Comparison of ENCODE assay signal across 8 mouse cellular contexts in genomic region chr13:100743346-100744035, GRCm38 (mm10). TPM values are rescaled to one million over a fixed set of nuclear protein-coding genes. Genes with fewer than 3 reads are reported as not detected.
DNase-seq lines count a peak whose midpoint lies in the region; ATAC-seq and TF ChIP-seq lines count a peak whose summit lies in the region.

No protein-coding gene starts in this region.

- no peaks in the 10 kb centered on the region for H3K9me3 ChIP-seq in hindbrain, embryonic 11.5 days (ENCODE audit: control insufficient read depth, low read length)
- H3K9me3 ChIP-seq in liver, embryonic 12.5 days (replicated peaks): no peaks in the 10 kb centered on the region

- TF ChIP-seq POLR2A in bone marrow, adult 2 months (IDR thresholded peaks at IDR 0.05; ENCODE audit: borderline replicate concordance, control insufficient read depth, low read depth, low read length): no peak

- no peaks in the 10 kb centered on the region for H3K4me1 ChIP-seq in bone marrow, adult 2 months (ENCODE audit: control insufficient read depth, insufficient read depth, low read length)
- no peaks in the 10 kb centered on the region for H3K4me1 ChIP-seq in hindbrain, embryonic 11.5 days (replicated peaks; ENCODE audit: control insufficient read depth, insufficient read depth, low read length)
- H3K4me1 ChIP-seq in liver, embryonic 12.5 days: peaks cover 69% of the 10 kb centered on the region

- peak; percentile 66 for ATAC-seq in hindbrain, embryonic 11.5 days (ENCODE audit: low FRiP score)
- peak; percentile 51 for ATAC-seq in liver, embryonic 12.5 days

- no peaks in the 10 kb centered on the region for H3K27me3 ChIP-seq in hindbrain, embryonic 11.5 days (ENCODE audit: control insufficient read depth, insufficient read depth, low read length)
- no peaks in the 10 kb centered on the region for H3K27me3 ChIP-seq in liver, embryonic 12.5 days (replicated peaks)

- peak; percentile 50 for DNase-seq in heart, adult 11 months
- DNase-seq in heart, adult 8-10 months (ENCODE audit: low spot score): no peak
- DNase-seq in hindbrain, embryonic 11.5 days (ENCODE audit: low spot score): no peak
- DNase-seq in spleen, adult 12 weeks (ENCODE audit: low spot score): no peak
- DNase-seq in urinary bladder, postnatal 36 days (ENCODE audit: low spot score in 2 of 2): no peak
- DNase-seq in T-cell, adult 2 months (ENCODE audit: low spot score): no peak

- peak overlapping the region; percentile 93 for H3K4me3 ChIP-seq in bone marrow, adult 2 months (replicated peaks; ENCODE audit: control insufficient read depth, low read depth, low read length)
- peak overlapping the region; percentile 87 for H3K4me3 ChIP-seq in hindbrain, embryonic 11.5 days (ENCODE audit: low read depth, low read length)
- H3K4me3 ChIP-seq in liver, embryonic 12.5 days: peak overlapping the region; percentile 85

- peak overlapping the region; percentile 53 for H3K4me2 ChIP-seq in hindbrain, embryonic 11.5 days (replicated peaks; ENCODE audit: low read depth, low read length)
- peak overlapping the region; percentile 79 for H3K4me2 ChIP-seq in liver, embryonic 12.5 days

- no peak for TF ChIP-seq CTCF in bone marrow, adult 2 months (IDR thresholded peaks at IDR 0.05; ENCODE audit: control insufficient read depth, insufficient read depth, low read length)

- WGBS in bone marrow, adult 2 months: 74% methylated on average over 11 of the region's 11 CpGs
- WGBS in hindbrain, embryonic 11.5 days: 67% methylated on average over 11 of the region's 11 CpGs
- WGBS in liver, embryonic 12.5 days (ENCODE audit: insufficient replicate concordance): 60% methylated on average over 11 of the region's 11 CpGs

- H3K36me3 ChIP-seq in hindbrain, embryonic 11.5 days (ENCODE audit: control insufficient read depth, insufficient read depth, low read length): no peaks in the 10 kb centered on the region
- H3K36me3 ChIP-seq in liver, embryonic 12.5 days: peaks cover 20% of the 10 kb centered on the region

- peak overlapping the region; percentile 84; the same call in 1 of the 2 replicates for H3K9ac ChIP-seq in hindbrain, embryonic 11.5 days (ENCODE audit: low read depth, low read length)
- peak overlapping the region; percentile 86 for H3K9ac ChIP-seq in liver, embryonic 12.5 days

- H3K27ac ChIP-seq in bone marrow, adult 2 months (ENCODE audit: control insufficient read depth, insufficient read depth, low read depth, low read length, poor library complexity): peak overlapping the region; percentile 85
- peak overlapping the region; percentile 96; the same call in 1 of the 2 replicates for H3K27ac ChIP-seq in hindbrain, embryonic 11.5 days (ENCODE audit: low read depth, low read length)
- H3K27ac ChIP-seq in liver, embryonic 12.5 days: peak overlapping the region; percentile 93

RNA-seq across cellular contexts. Expression of gene Mrps36, which starts 1.0 kb away (rescaled TPM):
- total RNA-seq in heart, adult 8-10 months (2022): 100 to 1,000 TPM; 179 to 227 (median 201) TPM
- polyA plus RNA-seq in bone marrow, adult 2 months (2011; ENCODE audit: insufficient read depth, insufficient read length, low replicate concordance, missing spikeins): 35.3 and 44.2 TPM in 2 replicates
- 135 and 139 TPM in 2 replicates for polyA plus RNA-seq in hindbrain, embryonic 11.5 days (2014; fragmentation: Nextera tagmentation; extraction: Ambion mirVana)
- 174 and 179 TPM in 2 replicates for polyA plus RNA-seq in liver, embryonic 12.5 days (2016; fragmentation: Nextera tagmentation; extraction: Ambion mirVana)

RNA-seq across cellular contexts. Expression of gene Cdk7, which starts 12.8 kb away (rescaled TPM):
- total RNA-seq in heart, adult 8-10 months (2022): 10 to 100 TPM; 17.1 to 24.8 (median 19.6) TPM
- 18.1 and 24.2 TPM in 2 replicates for polyA plus RNA-seq in bone marrow, adult 2 months (2011; ENCODE audit: insufficient read depth, insufficient read length, low replicate concordance, missing spikeins)
- polyA plus RNA-seq in hindbrain, embryonic 11.5 days (2014; fragmentation: Nextera tagmentation; extraction: Ambion mirVana): 78.0 TPM in 2 replicates
- 60.1 TPM in 2 replicates for polyA plus RNA-seq in liver, embryonic 12.5 days (2016; fragmentation: Nextera tagmentation; extraction: Ambion mirVana)

RNA-seq across cellular contexts. Expression of gene Cenph, which starts 32.2 kb away (rescaled TPM):
- under 1 TPM in 2 of 4 experiments, not detected in 2; 0.25 to 0.28 TPM for total RNA-seq in heart, adult 8-10 months (2022)
- polyA plus RNA-seq in bone marrow, adult 2 months (2011; ENCODE audit: insufficient read depth, insufficient read length, low replicate concordance, missing spikeins): 50.0 and 67.5 TPM in 2 replicates
- polyA plus RNA-seq in hindbrain, embryonic 11.5 days (2014; fragmentation: Nextera tagmentation; extraction: Ambion mirVana): 46.6 and 48.0 TPM in 2 replicates
- polyA plus RNA-seq in liver, embryonic 12.5 days (2016; fragmentation: Nextera tagmentation; extraction: Ambion mirVana): 45.3 and 47.4 TPM in 2 replicates

RNA-seq across cellular contexts. Expression of gene Ccnb1, which starts 42.9 kb away (rescaled TPM):
- under 1 TPM in 3 of 4 experiments, not detected in 1; 0.19 to 0.63 (median 0.28) TPM for total RNA-seq in heart, adult 8-10 months (2022)
- 62.2 and 75.7 TPM in 2 replicates for polyA plus RNA-seq in bone marrow, adult 2 months (2011; ENCODE audit: insufficient read depth, insufficient read length, low replicate concordance, missing spikeins)
- 322 and 345 TPM in 2 replicates for polyA plus RNA-seq in hindbrain, embryonic 11.5 days (2014; fragmentation: Nextera tagmentation; extraction: Ambion mirVana)
- polyA plus RNA-seq in liver, embryonic 12.5 days (2016; fragmentation: Nextera tagmentation; extraction: Ambion mirVana): 284 and 289 TPM in 2 replicates
